In genomic region chr11:68046916-68047315, GRCm38 (mm10) we compare ENCODE assay signal across 9 mouse cellular contexts.
DNase-seq lines count a peak whose midpoint lies in the region; ATAC-seq lines count a peak whose summit lies in the region.
"Had no signal": no experiment of that assay in that cellular context is flagged by ENCODE, and none has a peak within 500 bp of the region (broad histone marks: within the 10 kb centered on the region; RNA-seq: fewer than 3 reads in every experiment).

No protein-coding gene starts in this region.

- H3K4me1 ChIP-seq in heart, embryonic 12.5 days (replicated peaks) = peaks cover 15% of the 10 kb centered on the region
- H3K4me1 ChIP-seq in midbrain, embryonic 10.5 days = peaks cover 56% of the 10 kb centered on the region
- H3K4me1 ChIP-seq in midbrain, embryonic 15.5 days = peaks cover 15% of the 10 kb centered on the region; the same call in 1 of the 2 replicates

- no peak overlapping the region for H3K4me2 ChIP-seq in heart, embryonic 12.5 days
- no peak overlapping the region for H3K4me2 ChIP-seq in midbrain, embryonic 15.5 days
- H3K4me2 ChIP-seq: midbrain, embryonic 12.5 days had no signal

- H3K27me3 ChIP-seq in heart, embryonic 12.5 days (replicated peaks) = no peaks in the 10 kb centered on the region
- H3K27me3 ChIP-seq in midbrain, embryonic 10.5 days (ENCODE audit: low read depth, poor library complexity, severe bottlenecking) = peaks cover 5% of the 10 kb centered on the region; the same call in 1 of the 2 replicates
- no peaks in the 10 kb centered on the region for H3K27me3 ChIP-seq in midbrain, embryonic 15.5 days (replicated peaks)
- H3K27me3 ChIP-seq: midbrain, embryonic 12.5 days had no signal

- no peak for ATAC-seq in heart, embryonic 12.5 days (ENCODE audit: insufficient number of reproducible peaks, low FRiP score)
- no peak for ATAC-seq in midbrain, embryonic 15.5 days (replicated peaks)
- no peak for ATAC-seq in monocyte, adult 5-6 weeks (replicated peaks; ENCODE audit: insufficient number of reproducible peaks, low FRiP score, low TSS enrichment, poor library complexity, severe bottlenecking)

- 58% methylated on average over 3 of the region's 3 CpGs for whole genome bisulfite sequencing in heart, embryonic 12.5 days
- WGBS in midbrain, embryonic 10.5 days = 59% methylated on average over 3 of the region's 3 CpGs
- 62% methylated on average over 3 of the region's 3 CpGs for WGBS in midbrain, embryonic 15.5 days

- DNase-seq in heart, postnatal 4 days = peak; percentile 37
- DNase-seq in midbrain, embryonic 10.5 days (ENCODE audit: low spot score) = peak; percentile 20
- DNase-seq in embryo, embryonic 11 days = peak; percentile 55
- DNase-seq in thymus, postnatal 36 days = peak; percentile 38 to 53
- DNase-seq in ovary, postnatal 36 days (ENCODE audit: low spot score) = no peak

- no peak overlapping the region for H3K4me3 ChIP-seq in heart, embryonic 12.5 days
- no peak overlapping the region for H3K4me3 ChIP-seq in midbrain, embryonic 10.5 days
- no peak overlapping the region for H3K4me3 ChIP-seq in midbrain, embryonic 15.5 days
- H3K4me3 ChIP-seq: midbrain, embryonic 12.5 days had no signal

- no peak overlapping the region for H3K9ac ChIP-seq in heart, embryonic 12.5 days
- H3K9ac ChIP-seq in midbrain, embryonic 15.5 days = no peak overlapping the region
- H3K9ac ChIP-seq: midbrain, embryonic 12.5 days had no signal

- H3K9me3 ChIP-seq in heart, embryonic 12.5 days (replicated peaks) = no peaks in the 10 kb centered on the region
- H3K9me3 ChIP-seq in midbrain, embryonic 10.5 days (replicated peaks) = no peaks in the 10 kb centered on the region
- no peaks in the 10 kb centered on the region for H3K9me3 ChIP-seq in midbrain, embryonic 15.5 days
- H3K9me3 ChIP-seq: midbrain, embryonic 12.5 days had no signal

- H3K36me3 ChIP-seq in heart, embryonic 12.5 days = no peaks in the 10 kb centered on the region
- no peaks in the 10 kb centered on the region for H3K36me3 ChIP-seq in midbrain, embryonic 10.5 days
- no peaks in the 10 kb centered on the region for H3K36me3 ChIP-seq in midbrain, embryonic 15.5 days (replicated peaks)
- H3K36me3 ChIP-seq: midbrain, embryonic 12.5 days had no signal

- no peak overlapping the region for H3K27ac ChIP-seq in heart, embryonic 12.5 days (ENCODE audit: poor library complexity, severe bottlenecking)
- no peak overlapping the region for H3K27ac ChIP-seq in midbrain, embryonic 10.5 days (replicated peaks)
- no peak overlapping the region for H3K27ac ChIP-seq in midbrain, embryonic 15.5 days
- H3K27ac ChIP-seq: midbrain, embryonic 12.5 days had no signal
